Mouse (Mus musculus) liver (tissue): ENCODE measurements around the gene Mrpl33.

Experiments
- DNase-seq: peaks from one replicate; pipeline ENCODE4 v3.0.0-alpha.2; 2020; ENCODE audit warnings: mixed read lengths

Mrpl33 gene

DNA sequence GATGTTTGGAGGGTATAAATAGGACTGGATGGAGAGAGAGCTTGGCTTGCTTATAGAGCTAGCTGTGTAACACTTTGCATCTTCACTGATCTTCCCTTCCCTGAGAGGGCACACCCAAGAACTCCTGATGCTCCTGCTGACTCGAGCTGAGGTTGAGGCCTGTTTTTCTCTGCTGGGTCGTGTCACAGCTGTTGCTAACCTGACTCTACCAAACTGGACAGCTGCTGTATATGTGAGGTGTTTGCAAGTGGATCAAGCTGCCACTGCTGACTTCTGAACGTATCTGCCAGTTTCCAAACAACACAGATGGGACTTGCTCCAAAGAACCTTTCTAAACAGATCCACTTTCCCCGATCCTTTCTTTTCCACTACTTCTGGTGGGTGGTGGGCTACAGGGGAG lies 110.1 kb downstream of the Mrpl33 start:
- DNase-seq = no peak

DNA sequence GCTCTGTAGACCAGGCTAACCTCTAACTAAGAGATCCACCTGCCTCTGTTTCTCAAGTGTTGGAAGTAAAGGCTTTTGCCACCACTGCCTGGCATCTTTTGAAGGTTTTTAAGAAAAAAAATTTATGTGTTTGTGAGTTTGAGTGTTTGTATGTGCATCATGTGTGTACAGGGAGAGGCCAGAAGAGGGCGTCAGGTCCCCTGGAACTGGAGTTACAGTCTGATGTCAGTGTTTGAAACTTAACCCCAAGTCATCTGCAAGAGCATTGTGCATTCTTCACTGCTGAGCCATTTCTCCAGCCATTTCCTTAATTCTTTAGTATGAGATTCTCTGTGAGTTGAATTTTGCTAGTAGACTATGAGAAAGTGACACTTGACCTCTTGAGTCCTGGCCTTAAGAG lies 112.7 kb downstream of the Mrpl33 start:
- DNase-seq = no peak

DNA sequence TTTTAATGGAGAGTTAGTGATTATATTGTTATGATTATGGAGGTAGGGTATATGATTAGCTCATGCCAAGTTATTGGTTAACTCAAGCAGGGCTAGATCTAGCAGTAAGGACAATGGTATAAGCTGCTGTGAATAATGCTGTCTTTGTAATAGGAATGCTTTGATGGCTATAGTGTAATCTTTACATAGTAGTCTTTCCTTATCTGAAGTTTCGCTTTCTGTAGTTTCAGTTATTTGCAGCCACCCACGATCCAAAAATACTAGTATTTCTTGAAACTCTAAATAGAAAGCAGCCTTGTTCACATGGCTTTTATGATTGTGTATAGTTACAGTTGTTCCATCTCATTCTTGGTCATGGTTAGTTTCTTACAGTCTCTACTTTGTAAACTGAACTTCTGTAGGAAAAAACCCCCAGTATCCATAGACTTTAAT lies 116.6 kb downstream of the Mrpl33 start:
- DNase-seq = no peak

DNA sequence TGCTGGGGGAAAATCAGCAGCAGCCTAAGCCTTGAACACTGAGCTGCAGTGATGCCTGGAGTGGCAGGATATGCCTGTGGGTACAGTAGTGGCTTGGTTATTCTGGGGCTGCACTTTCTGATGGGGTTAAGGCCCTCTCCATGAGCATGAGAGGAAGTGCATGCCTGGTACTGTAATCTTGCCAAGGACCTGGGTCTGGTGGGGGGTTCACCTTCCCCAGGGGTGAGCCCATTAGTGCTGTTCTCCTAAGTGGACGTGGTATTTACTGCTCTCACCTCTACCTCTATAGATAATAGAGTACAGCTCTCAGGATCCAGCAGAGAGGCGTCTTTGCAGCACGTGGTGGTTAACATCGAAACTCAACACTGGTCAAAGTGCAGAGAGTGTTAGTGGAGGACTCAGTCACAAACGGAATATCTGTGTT lies 117.1 kb downstream of the Mrpl33 start:
- DNase-seq = no peak
